In the genomic region with DNA sequence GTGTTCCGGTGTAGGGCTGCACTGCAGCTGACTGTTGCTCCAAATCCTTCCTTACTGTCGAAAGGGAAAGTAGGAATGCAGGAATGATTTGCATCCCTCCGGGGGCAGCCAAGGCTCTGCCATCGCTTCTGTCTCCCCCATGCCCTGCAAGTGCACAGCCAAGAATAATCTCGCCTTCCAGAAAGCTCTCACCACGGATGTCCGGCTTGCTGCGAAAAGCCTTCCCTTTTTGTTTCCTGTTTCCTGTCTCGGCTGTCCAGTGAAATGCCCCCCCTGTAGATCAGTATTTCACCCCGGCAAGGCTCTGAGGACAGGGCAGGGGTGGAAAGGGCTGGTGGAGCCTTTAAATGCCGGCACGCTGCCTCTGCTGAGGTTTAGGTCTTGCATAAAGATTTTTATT, we compare ENCODE assay signal across 8 mouse cellular contexts. TPM values are rescaled to one million over a fixed set of nuclear protein-coding genes. Genes with fewer than 3 reads are reported as not detected.
A peak's percentile ranks its signal among the peaks of the same experiment; 100 is the strongest.
DNase-seq lines count a peak whose midpoint lies in the region; ATAC-seq and TF ChIP-seq lines count a peak whose summit lies in the region.

No protein-coding gene starts in this region.

- no peak for DNase-seq in hindbrain, embryonic 10.5 days (ENCODE audit: low spot score)
- no peak for DNase-seq in hindbrain, postnatal 0 days (ENCODE audit: low spot score)
- DNase-seq in heart, postnatal 0 days (ENCODE audit: low spot score) = no peak
- no peak for DNase-seq in retina, postnatal 1 day
- no peak for DNase-seq in layer of hippocampus, adult 2 months (ENCODE audit: low spot score in 2 of 2)

- no peak for TF ChIP-seq EP300 in heart, postnatal 0 days (IDR thresholded peaks at IDR 0.05; ENCODE audit: low read depth)

- peak overlapping the region; percentile 69 for H3K27ac ChIP-seq in hindbrain, embryonic 10.5 days
- no peak overlapping the region for H3K27ac ChIP-seq in hindbrain, postnatal 0 days
- no peak overlapping the region for H3K27ac ChIP-seq in brown adipose tissue, adult 24 weeks (replicated peaks; ENCODE audit: low read depth, low read length)
- H3K27ac ChIP-seq in heart, postnatal 0 days (ENCODE audit: low read depth) = no peak overlapping the region; the same call in 1 of the 2 replicates
- H3K27ac ChIP-seq in liver, embryonic 16.5 days (ENCODE audit: low read length) = no peak overlapping the region
- no peak overlapping the region for H3K27ac ChIP-seq in layer of hippocampus, adult 2 months

- 6% methylated on average over 12 of the region's 12 CpGs for WGBS in hindbrain, embryonic 10.5 days
- WGBS in hindbrain, postnatal 0 days = 7% methylated on average over 12 of the region's 12 CpGs
- WGBS in heart, postnatal 0 days = 23% methylated on average over 12 of the region's 12 CpGs
- 13% methylated on average over 12 of the region's 12 CpGs for WGBS in liver, embryonic 16.5 days (ENCODE audit: insufficient replicate concordance)

- no peak for ATAC-seq in hindbrain, postnatal 0 days
- no peak for ATAC-seq in heart, postnatal 0 days (ENCODE audit: insufficient read depth, low read depth)
- ATAC-seq in liver, embryonic 16.5 days (ENCODE audit: low read depth) = no peak
- no peak for ATAC-seq in activated CD4-positive, CD25-positive, alpha-beta regulatory T cell, adult 4 months

- peaks cover 67% of the 10 kb centered on the region for H3K4me1 ChIP-seq in hindbrain, embryonic 10.5 days (replicated peaks)
- 0 out of 2 replicates have a peak, but pooled peaks cover 3% of the 10 kb centered on the region for H3K4me1 ChIP-seq in hindbrain, postnatal 0 days (ENCODE audit: insufficient read depth, low read length)
- H3K4me1 ChIP-seq in brown adipose tissue, adult 24 weeks (ENCODE audit: control insufficient read depth, insufficient read depth, insufficient read length, low read length) = no peaks in the 10 kb centered on the region
- H3K4me1 ChIP-seq in heart, postnatal 0 days (ENCODE audit: control insufficient read depth, insufficient read depth) = 0 out of 2 replicates have a peak, but pooled peaks cover 4% of the 10 kb centered on the region
- peaks cover 59% of the 10 kb centered on the region for H3K4me1 ChIP-seq in liver, embryonic 16.5 days (ENCODE audit: control insufficient read depth, low read depth, low read length)

- H3K9ac ChIP-seq in hindbrain, postnatal 0 days (replicated peaks; ENCODE audit: low read length) = no peak overlapping the region
- H3K9ac ChIP-seq in heart, postnatal 0 days (replicated peaks; ENCODE audit: low read depth, low read length) = no peak overlapping the region
- H3K9ac ChIP-seq in liver, embryonic 16.5 days (ENCODE audit: low read depth, low read length) = no peak overlapping the region

- TF ChIP-seq CTCF in hindbrain, postnatal 0 days (IDR thresholded peaks at IDR 0.05; ENCODE audit: low read depth) = no peak
- TF ChIP-seq CTCF in heart, postnatal 0 days (IDR thresholded peaks at IDR 0.05; ENCODE audit: low read depth) = no peak
- TF ChIP-seq CTCF in layer of hippocampus, adult 2 months (conservative IDR thresholded peaks at IDR 0.05) = no peak

- peak overlapping the region; percentile 32 for H3K4me3 ChIP-seq in hindbrain, embryonic 10.5 days
- H3K4me3 ChIP-seq in hindbrain, postnatal 0 days (ENCODE audit: low read length) = no peak overlapping the region
- H3K4me3 ChIP-seq in brown adipose tissue, adult 24 weeks (ENCODE audit: insufficient read depth, low read depth, low read length) = peak overlapping the region; percentile 20; the same call in 1 of the 2 replicates
- peak overlapping the region; percentile 19; the same call in 1 of the 2 replicates for H3K4me3 ChIP-seq in heart, postnatal 0 days (ENCODE audit: low read depth, low read length)
- H3K4me3 ChIP-seq in liver, embryonic 16.5 days (ENCODE audit: low read depth, low read length) = no peak overlapping the region; the same call in 1 of the 2 replicates
- no peak overlapping the region for H3K4me3 ChIP-seq in layer of hippocampus, adult 2 months

- H3K27me3 ChIP-seq in hindbrain, embryonic 10.5 days (ENCODE audit: insufficient read depth, poor library complexity, severe bottlenecking) = peaks cover 80% of the 10 kb centered on the region
- H3K27me3 ChIP-seq in hindbrain, postnatal 0 days (ENCODE audit: insufficient read depth, low read length) = peaks cover 38% of the 10 kb centered on the region
- peaks cover 12% of the 10 kb centered on the region; the same call in 1 of the 2 replicates for H3K27me3 ChIP-seq in heart, postnatal 0 days (ENCODE audit: control insufficient read depth, insufficient read depth, low read length)
- no peaks in the 10 kb centered on the region for H3K27me3 ChIP-seq in liver, embryonic 16.5 days (ENCODE audit: control insufficient read depth, insufficient read depth, low read depth, low read length)

- H3K9me3 ChIP-seq in hindbrain, embryonic 10.5 days = no peaks in the 10 kb centered on the region
- no peaks in the 10 kb centered on the region for H3K9me3 ChIP-seq in hindbrain, postnatal 0 days (ENCODE audit: low read length)
- no peaks in the 10 kb centered on the region for H3K9me3 ChIP-seq in heart, postnatal 0 days (replicated peaks; ENCODE audit: control insufficient read depth, low read length)
- H3K9me3 ChIP-seq in liver, embryonic 16.5 days (replicated peaks; ENCODE audit: control insufficient read depth, low read length) = no peaks in the 10 kb centered on the region

- no peak overlapping the region for H3K4me2 ChIP-seq in hindbrain, postnatal 0 days (ENCODE audit: low read depth, low read length)
- H3K4me2 ChIP-seq in heart, postnatal 0 days (ENCODE audit: low read depth, low read length) = peak overlapping the region; percentile 52
- H3K4me2 ChIP-seq in liver, embryonic 16.5 days (ENCODE audit: low read depth, low read length) = peak overlapping the region; percentile 58

- H3K36me3 ChIP-seq in hindbrain, embryonic 10.5 days = no peaks in the 10 kb centered on the region; the same call in 1 of the 2 replicates
- H3K36me3 ChIP-seq in hindbrain, postnatal 0 days (ENCODE audit: insufficient read depth, low read length) = no peaks in the 10 kb centered on the region
- H3K36me3 ChIP-seq in heart, postnatal 0 days (replicated peaks; ENCODE audit: control insufficient read depth, insufficient read depth, low read length) = no peaks in the 10 kb centered on the region
- H3K36me3 ChIP-seq in liver, embryonic 16.5 days (ENCODE audit: control insufficient read depth, insufficient read depth) = no peaks in the 10 kb centered on the region

RNA-seq across cellular contexts. Expression of a gene that starts 3.7 kb away (rescaled TPM):
- polyA plus RNA-seq in hindbrain, embryonic 10.5 days (2016; fragmentation: Nextera tagmentation; extraction: Ambion mirVana) = 184 and 214 TPM in 2 replicates
- total RNA-seq in hindbrain, postnatal 0 days (2014; rRNA removed) = 18.3 and 19.0 TPM in 2 replicates
- 38.6 and 43.3 TPM in 2 replicates for polyA plus RNA-seq in hindbrain, postnatal 0 days (2015; fragmentation: Nextera tagmentation; extraction: Ambion mirVana)
- 23.0 and 54.1 TPM in 2 replicates for polyA plus RNA-seq in brown adipose tissue, adult 24 weeks (2012; ENCODE audit: insufficient read depth, insufficient read length, missing spikeins)
- total RNA-seq in heart, postnatal 0 days (2014; rRNA removed; ENCODE audit: low replicate concordance) = 18.7 and 30.4 TPM in 2 replicates
- 33.2 and 46.6 TPM in 2 replicates for polyA plus RNA-seq in heart, postnatal 0 days (2015; fragmentation: Nextera tagmentation; extraction: Ambion mirVana)
- polyA plus RNA-seq in liver, embryonic 16.5 days (2015; fragmentation: Nextera tagmentation; extraction: Ambion mirVana) = 11.2 and 11.7 TPM in 2 replicates
- 10 to 100 TPM; 14.8 to 22.7 TPM for total RNA-seq in layer of hippocampus, adult 2 months (2021)
- 10 to 100 TPM; 19.4 to 27.4 TPM for polyA plus RNA-seq in activated CD4-positive, CD25-positive, alpha-beta regulatory T cell, adult 4 months (2017; shearing (Covaris generic))

RNA-seq across cellular contexts. Expression of a gene that starts 49.2 kb away (rescaled TPM):
- 5.9 and 7.5 TPM in 2 replicates for polyA plus RNA-seq in hindbrain, embryonic 10.5 days (2016; fragmentation: Nextera tagmentation; extraction: Ambion mirVana)
- total RNA-seq in hindbrain, postnatal 0 days (2014; rRNA removed) = 19.7 and 33.1 TPM in 2 replicates
- 13.7 and 15.0 TPM in 2 replicates for polyA plus RNA-seq in hindbrain, postnatal 0 days (2015; fragmentation: Nextera tagmentation; extraction: Ambion mirVana)
- polyA plus RNA-seq in brown adipose tissue, adult 24 weeks (2012; ENCODE audit: insufficient read depth, insufficient read length, missing spikeins) = 1.0 and 1.3 TPM in 2 replicates
- total RNA-seq in heart, postnatal 0 days (2014; rRNA removed; ENCODE audit: low replicate concordance) = 11.6 and 12.6 TPM in 2 replicates
- polyA plus RNA-seq in heart, postnatal 0 days (2015; fragmentation: Nextera tagmentation; extraction: Ambion mirVana) = 16.7 and 18.2 TPM in 2 replicates
- polyA plus RNA-seq in liver, embryonic 16.5 days (2015; fragmentation: Nextera tagmentation; extraction: Ambion mirVana) = 3.7 and 4.1 TPM in 2 replicates
- 10 to 100 TPM; 76.3 to 83.9 TPM for total RNA-seq in layer of hippocampus, adult 2 months (2021)
- polyA plus RNA-seq in activated CD4-positive, CD25-positive, alpha-beta regulatory T cell, adult 4 months (2017; shearing (Covaris generic)) = 100 to 1,000 TPM; 127 to 150 TPM

Comparison
In these comparisons a context has a peak if more than half of its experiments do, and no peak if none do; other contexts are left out.
1. H3K4me3 ChIP-seq: peak in hindbrain, embryonic 10.5 days (single experiment), brown adipose tissue, adult 24 weeks (single experiment) and heart, postnatal 0 days (single experiment); none in hindbrain, postnatal 0 days (single experiment), liver, embryonic 16.5 days (single experiment) and layer of hippocampus, adult 2 months (single experiment).